Mouse (Mus musculus): Measurements from ENCODE around the gene Efna4. TPM values are rescaled to one million over a fixed set of nuclear protein-coding genes. Genes with fewer than 3 reads are reported as not detected.

The Efna4 gene
- polyA plus RNA-seq, 1 experiment: 1.1 TPM

- Histone ChIP-seq H3K27ac (ENCODE audit: control insufficient read depth, insufficient read depth, low read depth, low read length) (no peak overlapping the region), H3K27me3 (ENCODE audit: control insufficient read depth, insufficient read depth, low read length) (no peaks in the 10 kb centered on the region), H3K36me3 (ENCODE audit: control insufficient read depth, insufficient read depth, low read length) (no peaks in the 10 kb centered on the region), H3K4me3 (ENCODE audit: control insufficient read depth, low read depth, low read length) (no peak overlapping the region), H3K4me1 (ENCODE audit: control insufficient read depth, insufficient read depth, low read length) (no peaks in the 10 kb centered on the region; the same call in 1 of the 2 replicates)
- TF ChIP-seq POLR2A (IDR thresholded peaks at IDR 0.05; ENCODE audit: control insufficient read depth, low read depth, low read length) (no peak), CTCF (IDR thresholded peaks at IDR 0.05; ENCODE audit: control insufficient read depth, insufficient read depth, insufficient replicate concordance, low read depth, low read length) (no peak)
These were observed 21.8 kb upstream of the Efna4 start for GRCm38 (mm10) chr3:89359630-89360029.

- Histone ChIP-seq H3K36me3 (ENCODE audit: control insufficient read depth, insufficient read depth, low read length) (no peaks in the 10 kb centered on the region), H3K4me1 (ENCODE audit: control insufficient read depth, insufficient read depth, low read length) (peaks cover 2% of the 10 kb centered on the region; the same call in 1 of the 2 replicates), H3K4me3 (ENCODE audit: control insufficient read depth, low read depth, low read length) (no peak overlapping the region), H3K27me3 (ENCODE audit: control insufficient read depth, insufficient read depth, low read length) (no peaks in the 10 kb centered on the region), H3K27ac (ENCODE audit: control insufficient read depth, insufficient read depth, low read depth, low read length) (no peak overlapping the region)
- no peak for TF ChIP-seq CTCF (IDR thresholded peaks at IDR 0.05; ENCODE audit: control insufficient read depth, insufficient read depth, insufficient replicate concordance, low read depth, low read length)
- no peak for TF ChIP-seq POLR2A (IDR thresholded peaks at IDR 0.05; ENCODE audit: control insufficient read depth, low read depth, low read length)
These were observed 18.2 kb upstream of the Efna4 start for GRCm38 (mm10) chr3:89356029-89356428.

- Histone ChIP-seq H3K27ac (ENCODE audit: control insufficient read depth, insufficient read depth, low read depth, low read length) (no peak overlapping the region), H3K36me3 (ENCODE audit: control insufficient read depth, insufficient read depth, low read length) (no peaks in the 10 kb centered on the region)
These were observed 17.7 kb upstream of the Efna4 start for GRCm38 (mm10) chr3:89355512-89355902.

GRCm38 (mm10) chr3:89354816-89355511 is 17.1 kb upstream of the Efna4 start:
- no peak overlapping the region for H3K27ac ChIP-seq (ENCODE audit: control insufficient read depth, insufficient read depth, low read depth, low read length)
- TF ChIP-seq CTCF (IDR thresholded peaks at IDR 0.05; ENCODE audit: control insufficient read depth, insufficient read depth, insufficient replicate concordance, low read depth, low read length) (peak; percentile 73; the same call in 1 of the 2 replicates), POLR2A (IDR thresholded peaks at IDR 0.05; ENCODE audit: control insufficient read depth, low read depth, low read length) (no peak)
- H3K36me3 ChIP-seq (ENCODE audit: control insufficient read depth, insufficient read depth, low read length): no peaks in the 10 kb centered on the region
- no peak overlapping the region for H3K4me3 ChIP-seq (ENCODE audit: control insufficient read depth, low read depth, low read length)
- no peaks in the 10 kb centered on the region for H3K27me3 ChIP-seq (ENCODE audit: control insufficient read depth, insufficient read depth, low read length)
- H3K4me1 ChIP-seq (ENCODE audit: control insufficient read depth, insufficient read depth, low read length): peaks cover 9% of the 10 kb centered on the region; the same call in 1 of the 2 replicates

More at GRCm38 (mm10) chr3:89355512-89355902, 17.7 kb upstream of the Efna4 start:
- H3K4me3 ChIP-seq (ENCODE audit: control insufficient read depth, low read depth, low read length): no peak overlapping the region
- H3K4me1 ChIP-seq (ENCODE audit: control insufficient read depth, insufficient read depth, low read length): peaks cover 4% of the 10 kb centered on the region; the same call in 1 of the 2 replicates
- no peaks in the 10 kb centered on the region for H3K27me3 ChIP-seq (ENCODE audit: control insufficient read depth, insufficient read depth, low read length)
- TF ChIP-seq CTCF (IDR thresholded peaks at IDR 0.05; ENCODE audit: control insufficient read depth, insufficient read depth, insufficient replicate concordance, low read depth, low read length) (no peak), POLR2A (IDR thresholded peaks at IDR 0.05; ENCODE audit: control insufficient read depth, low read depth, low read length) (no peak)

- H3K4me1 ChIP-seq (ENCODE audit: control insufficient read depth, insufficient read depth, low read length): peaks cover 21% of the 10 kb centered on the region
- no peak overlapping the region for H3K27ac ChIP-seq (ENCODE audit: control insufficient read depth, insufficient read depth, low read depth, low read length)
- TF ChIP-seq POLR2A (IDR thresholded peaks at IDR 0.05; ENCODE audit: control insufficient read depth, low read depth, low read length): no peak
- TF ChIP-seq CTCF (IDR thresholded peaks at IDR 0.05; ENCODE audit: control insufficient read depth, insufficient read depth, insufficient replicate concordance, low read depth, low read length): no peak
- no peaks in the 10 kb centered on the region for H3K36me3 ChIP-seq (ENCODE audit: control insufficient read depth, insufficient read depth, low read length)
- no peak overlapping the region for H3K4me3 ChIP-seq (ENCODE audit: control insufficient read depth, low read depth, low read length)
- H3K27me3 ChIP-seq (ENCODE audit: control insufficient read depth, insufficient read depth, low read length): no peaks in the 10 kb centered on the region
These were observed 13.4 kb upstream of the Efna4 start for GRCm38 (mm10) chr3:89351271-89351670.

GRCm38 (mm10) chr3:89349869-89350501 is 12.2 kb upstream of the Efna4 start, which contains the start of gene Adam15:
Gene Adam15, minus strand, starts transcription at chr3:89349996.
- H3K27me3 ChIP-seq (ENCODE audit: control insufficient read depth, insufficient read depth, low read length): no peaks in the 10 kb centered on the region
- no peaks in the 10 kb centered on the region for H3K36me3 ChIP-seq (ENCODE audit: control insufficient read depth, insufficient read depth, low read length)
- H3K4me3 ChIP-seq (ENCODE audit: control insufficient read depth, low read depth, low read length): peak within 1 kb of the TSS; percentile 84
- TF ChIP-seq POLR2A (IDR thresholded peaks at IDR 0.05; ENCODE audit: control insufficient read depth, low read depth, low read length) (peak; percentile 37), CTCF (IDR thresholded peaks at IDR 0.05; ENCODE audit: control insufficient read depth, insufficient read depth, insufficient replicate concordance, low read depth, low read length) (no peak)
- peaks cover 21% of the 10 kb centered on the region for H3K4me1 ChIP-seq (ENCODE audit: control insufficient read depth, insufficient read depth, low read length)
- peak within 1 kb of the TSS; percentile 30 for H3K27ac ChIP-seq (ENCODE audit: control insufficient read depth, insufficient read depth, low read depth, low read length)

All from testis, adult 2 months (tissue).